Mouse (Mus musculus): ENCODE measurements around the gene Auh. TPM values are rescaled to one million over a fixed set of nuclear protein-coding genes. Genes with fewer than 3 reads are reported as not detected.

The Auh gene
- total and polyA plus RNA-seq, 3 experiments: 14.7 to 19.5 TPM; not detected in 1

DNA sequence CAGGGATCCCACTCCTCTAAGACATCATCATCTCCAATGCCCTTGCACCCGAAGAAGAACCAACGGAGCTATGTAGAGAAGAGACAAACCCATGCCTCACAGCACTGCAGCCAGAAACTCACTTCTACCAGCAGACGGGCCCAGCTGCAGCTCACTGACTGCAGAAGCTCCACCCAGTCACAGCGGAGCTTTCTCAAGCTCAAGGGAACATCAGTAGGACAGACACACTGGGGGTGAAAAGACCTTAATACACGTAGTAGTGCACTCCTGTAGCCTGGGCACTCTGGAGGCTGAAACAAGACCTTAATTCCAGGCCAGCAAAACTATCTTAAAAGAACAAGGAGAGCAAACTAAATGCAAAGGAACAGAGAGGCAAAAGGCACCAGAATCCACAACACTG lies 5.0 kb downstream of the Auh start:
- Histone ChIP-seq H3K36me3 (ENCODE audit: control insufficient read depth in 1 of 2, insufficient read depth in 2 of 2, low read length in 2 of 2) (peaks cover 0 to 5% of the 10 kb centered on the region in 2 experiments; a peak in 1 of 4 replicates), H3K9me3 (replicated peaks; ENCODE audit: insufficient read depth, low read length) (no peaks in the 10 kb centered on the region), H3K27me3 (ENCODE audit: control insufficient read depth in 1 of 2, insufficient read depth in 2 of 2, low read length in 2 of 2) (no peaks in the 10 kb centered on the region), H3K79me2 (ENCODE audit: control insufficient read depth, insufficient read depth, low read length, poor library complexity) (peaks cover 7% of the 10 kb centered on the region), H3K27ac (ENCODE audit: control insufficient read depth, low read depth, low read length) (no peak overlapping the region), H3K4me3 (ENCODE audit: control insufficient read depth in 1 of 2, insufficient read depth in 1 of 2, low read depth in 2 of 2, low read length in 2 of 2) (no peak overlapping the region), H3K9ac (ENCODE audit: control insufficient read depth, low read depth, low read length, poor library complexity, severe bottlenecking) (no peak overlapping the region), H3K4me1 (ENCODE audit: control insufficient read depth in 1 of 2, insufficient read depth in 2 of 2, low read length in 2 of 2) (peaks cover 0 to 11% of the 10 kb centered on the region in 2 experiments; a peak in 3 of 4 replicates)
- DNase-seq (ENCODE audit: low read depth, low spot score): no peak
- TF ChIP-seq MYC (IDR thresholded peaks at IDR 0.05; ENCODE audit: low read depth, low read length) (no peak), MAZ (IDR thresholded peaks at IDR 0.05; ENCODE audit: low read depth, low read length) (no peak), TCF12 (IDR thresholded peaks at IDR 0.05; ENCODE audit: low read depth, low read length) (no peak), BHLHE40 (IDR thresholded peaks at IDR 0.05; ENCODE audit: borderline replicate concordance, low read depth, low read length) (no peak), MXI1 (IDR thresholded peaks at IDR 0.05; ENCODE audit: low read depth, low read length) (no peak), MEF2A (IDR thresholded peaks at IDR 0.05; ENCODE audit: extremely low read depth, insufficient replicate concordance, low read depth, low read length, poor library complexity, severe bottlenecking) (no peak), JUND (IDR thresholded peaks at IDR 0.05; ENCODE audit: low read depth, low read length) (no peak), POLR2AphosphoS5 (IDR thresholded peaks at IDR 0.05; ENCODE audit: borderline replicate concordance, low read depth, low read length) (no peak), MYB (IDR thresholded peaks at IDR 0.05; ENCODE audit: low read depth, low read length) (no peak), ZC3H11A (IDR thresholded peaks at IDR 0.05; ENCODE audit: low read depth, low read length) (no peak)

DNA sequence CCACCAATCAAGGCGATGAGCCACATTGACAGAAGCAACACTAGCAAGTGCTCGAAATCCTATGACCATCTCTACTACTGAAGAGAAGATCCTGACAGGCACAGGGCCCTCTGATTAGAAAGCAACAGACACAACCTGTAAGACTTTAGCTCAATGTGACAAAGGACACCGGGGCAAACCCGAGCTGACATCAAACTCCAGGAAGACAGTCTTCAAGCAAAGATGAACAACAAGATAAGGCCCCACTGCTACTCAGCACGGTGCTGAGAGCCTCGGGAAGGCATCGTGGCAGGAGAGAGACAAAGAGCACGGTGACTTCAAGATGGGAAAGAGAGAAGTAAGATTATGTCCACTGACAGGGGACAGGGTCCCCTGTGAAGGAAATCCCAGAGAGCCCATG lies 7.5 kb downstream of the Auh start:
- Histone ChIP-seq H3K36me3 (ENCODE audit: control insufficient read depth in 1 of 2, insufficient read depth in 2 of 2, low read length in 2 of 2) (no peaks in the 10 kb centered on the region; a peak in 1 of 4 replicates), H3K4me1 (ENCODE audit: control insufficient read depth in 1 of 2, insufficient read depth in 2 of 2, low read length in 2 of 2) (peaks cover 0 to 4% of the 10 kb centered on the region in 2 experiments; a peak in 1 of 4 replicates), H3K79me2 (ENCODE audit: control insufficient read depth, insufficient read depth, low read length, poor library complexity) (peaks cover 6% of the 10 kb centered on the region; the same call in 1 of the 2 replicates), H3K27me3 (ENCODE audit: control insufficient read depth in 1 of 2, insufficient read depth in 2 of 2, low read length in 2 of 2) (no peaks in the 10 kb centered on the region), H3K9ac (ENCODE audit: control insufficient read depth, low read depth, low read length, poor library complexity, severe bottlenecking) (no peak overlapping the region), H3K27ac (ENCODE audit: control insufficient read depth, low read depth, low read length) (no peak overlapping the region), H3K4me3 (ENCODE audit: control insufficient read depth in 1 of 2, insufficient read depth in 1 of 2, low read depth in 2 of 2, low read length in 2 of 2) (no peak overlapping the region), H3K9me3 (replicated peaks; ENCODE audit: insufficient read depth, low read length) (no peaks in the 10 kb centered on the region)
- TF ChIP-seq NELFE (IDR thresholded peaks at IDR 0.05; ENCODE audit: low read depth, low read length): no peak
- no peak for TF ChIP-seq POLR2AphosphoS5 (IDR thresholded peaks at IDR 0.05; ENCODE audit: borderline replicate concordance, low read depth, low read length)
- DNase-seq (ENCODE audit: low read depth, low spot score): no peak

DNA sequence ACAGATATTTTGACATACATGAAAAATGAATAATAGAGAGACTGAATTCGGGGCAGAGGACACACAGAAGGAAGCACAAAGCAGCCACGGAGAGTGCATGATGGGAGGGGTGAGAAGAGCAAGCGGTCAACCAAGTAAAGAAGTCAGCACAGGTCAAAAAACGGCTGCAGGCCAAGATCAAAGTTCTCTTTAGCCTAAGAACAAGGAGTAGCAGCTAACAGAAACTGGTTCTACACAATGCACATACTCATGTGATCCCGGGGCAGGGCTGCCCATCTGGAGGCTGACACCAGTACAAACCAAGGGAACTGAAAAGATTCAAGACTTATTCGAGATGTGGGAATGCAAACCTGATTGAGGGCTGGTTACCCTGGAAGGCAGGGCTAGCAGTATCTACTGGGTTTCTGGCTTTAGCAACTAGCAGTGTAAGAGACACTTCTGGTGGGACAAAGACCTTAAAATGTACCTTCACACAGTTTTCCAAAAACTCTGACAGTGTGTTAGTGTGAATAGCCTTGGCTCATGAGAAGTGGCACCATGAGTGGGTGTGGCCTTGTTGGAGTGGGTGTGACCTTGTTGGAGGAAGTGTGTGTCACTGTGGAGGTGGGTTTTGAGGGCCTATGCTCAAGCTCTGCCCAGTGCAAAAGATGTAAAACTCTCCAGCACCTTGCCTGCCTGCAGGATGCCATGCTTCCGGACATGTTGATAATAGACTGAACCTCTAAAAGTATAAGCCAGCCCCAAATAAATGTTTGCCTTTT lies 8.2 kb downstream of the Auh start:
- H3K36me3 ChIP-seq (ENCODE audit: control insufficient read depth in 1 of 2, insufficient read depth in 2 of 2, low read length in 2 of 2): no peaks in the 10 kb centered on the region; a peak in 1 of 4 replicates
- TF ChIP-seq POLR2AphosphoS5 (IDR thresholded peaks at IDR 0.05; ENCODE audit: borderline replicate concordance, low read depth, low read length): no peak
- no peak for TF ChIP-seq TBP (IDR thresholded peaks at IDR 0.05; ENCODE audit: low read depth, low read length)
- no peak for TF ChIP-seq CHD2 (IDR thresholded peaks at IDR 0.05; ENCODE audit: low read length)
- no peak for TF ChIP-seq RAD21 (IDR thresholded peaks at IDR 0.05; ENCODE audit: low read depth, low read length)
- no peak for TF ChIP-seq CTCF (IDR thresholded peaks at IDR 0.05 in 2 of 3, conservative IDR thresholded peaks at IDR 0.05 in 1 of 3; ENCODE audit: control insufficient read depth in 1 of 3, insufficient read depth in 1 of 3, low read depth in 2 of 3, low read length in 3 of 3, poor library complexity in 1 of 3, severe bottlenecking in 1 of 3)
- no peak for TF ChIP-seq E2F4 (IDR thresholded peaks at IDR 0.05; ENCODE audit: borderline replicate concordance, low read depth, low read length)
- no peak for TF ChIP-seq POLR2A (IDR thresholded peaks at IDR 0.05; ENCODE audit: control insufficient read depth in 1 of 2, insufficient read depth in 1 of 2, low read depth in 1 of 2, low read length in 2 of 2, poor library complexity in 1 of 2)
- no peak for TF ChIP-seq MAZ (IDR thresholded peaks at IDR 0.05; ENCODE audit: low read depth, low read length)
- TF ChIP-seq ZC3H11A (IDR thresholded peaks at IDR 0.05; ENCODE audit: low read depth, low read length): no peak
- no peak for TF ChIP-seq UBTF (IDR thresholded peaks at IDR 0.05; ENCODE audit: borderline replicate concordance, insufficient read depth, low read depth, low read length)
- TF ChIP-seq MAFK (IDR thresholded peaks at IDR 0.05; ENCODE audit: borderline replicate concordance, low read depth, low read length): no peak
- TF ChIP-seq ZNF384 (IDR thresholded peaks at IDR 0.05; ENCODE audit: low read depth, low read length): no peak
- TF ChIP-seq ELF1 (IDR thresholded peaks at IDR 0.05; ENCODE audit: low read depth, low read length): no peak
- TF ChIP-seq MYB (IDR thresholded peaks at IDR 0.05; ENCODE audit: low read depth, low read length): no peak
- no peak for TF ChIP-seq KAT2A (conservative IDR thresholded peaks at IDR 0.05; ENCODE audit: low read depth, low read length)
- TF ChIP-seq SMC3 (IDR thresholded peaks at IDR 0.05; ENCODE audit: low read depth, low read length): no peak
- peaks cover 0 to 4% of the 10 kb centered on the region in 2 experiments; a peak in 1 of 4 replicates for H3K4me1 ChIP-seq (ENCODE audit: control insufficient read depth in 1 of 2, insufficient read depth in 2 of 2, low read length in 2 of 2)
- H3K27ac ChIP-seq (ENCODE audit: control insufficient read depth, low read depth, low read length): no peak overlapping the region
- peaks cover 6% of the 10 kb centered on the region; the same call in 1 of the 2 replicates for H3K79me2 ChIP-seq (ENCODE audit: control insufficient read depth, insufficient read depth, low read length, poor library complexity)
- H3K27me3 ChIP-seq (ENCODE audit: control insufficient read depth in 1 of 2, insufficient read depth in 2 of 2, low read length in 2 of 2): no peaks in the 10 kb centered on the region
- H3K4me3 ChIP-seq (ENCODE audit: control insufficient read depth in 1 of 2, insufficient read depth in 1 of 2, low read depth in 2 of 2, low read length in 2 of 2): no peak overlapping the region
- no peak for DNase-seq (ENCODE audit: low read depth, low spot score)
- no peak overlapping the region for H3K9ac ChIP-seq (ENCODE audit: control insufficient read depth, low read depth, low read length, poor library complexity, severe bottlenecking)
- no peaks in the 10 kb centered on the region for H3K9me3 ChIP-seq (replicated peaks; ENCODE audit: insufficient read depth, low read length)
